Mouse (Mus musculus): ENCODE results near the gene 2610001J05Rik. TPM values are rescaled to one million over a fixed set of nuclear protein-coding genes. Genes with fewer than 3 reads are reported as not detected.
"Not testable (repeated sequence)": the region's sequence is repeated elsewhere in the genome, so short reads cannot be mapped to it uniquely, and the experiment has no call there.

Gene 2610001J05Rik
- polyA plus RNA-seq, 1 experiment: 41.8 TPM

GRCm38 (mm10) chr6:13860596-13860995 lies 10.7 kb downstream of the 2610001J05Rik start:
- H3K27me3 ChIP-seq (replicated peaks): no peaks in the 10 kb centered on the region
- no peak for TF ChIP-seq GATA1 (IDR thresholded peaks at IDR 0.05; ENCODE audit: borderline replicate concordance, low read length)
- TF ChIP-seq FLI1 (IDR thresholded peaks at IDR 0.05; ENCODE audit: low read length): no peak

GRCm38 (mm10) chr6:13859877-13860585 lies 11.3 kb downstream of the 2610001J05Rik start:
- Histone ChIP-seq H3K27me3 (replicated peaks) (no peaks in the 10 kb centered on the region), H3K4me1 (no peaks in the 10 kb centered on the region), H3K36me3 (replicated peaks; ENCODE audit: low read length) (no peaks in the 10 kb centered on the region), H3K4me3 (replicated peaks) (no peak overlapping the region), H3K9me3 (no peaks in the 10 kb centered on the region)
- no peak for TF ChIP-seq GATA1 (IDR thresholded peaks at IDR 0.05; ENCODE audit: borderline replicate concordance, low read length)
- TF ChIP-seq FLI1 (IDR thresholded peaks at IDR 0.05; ENCODE audit: low read length): no peak

More at GRCm38 (mm10) chr6:13860596-13860995, 10.7 kb downstream of the 2610001J05Rik start:
- Histone ChIP-seq H3K4me3 (replicated peaks) (no peak overlapping the region), H3K36me3 (replicated peaks; ENCODE audit: low read length) (no peaks in the 10 kb centered on the region), H3K4me1 (no peaks in the 10 kb centered on the region), H3K9me3 (no peaks in the 10 kb centered on the region)

DNA sequence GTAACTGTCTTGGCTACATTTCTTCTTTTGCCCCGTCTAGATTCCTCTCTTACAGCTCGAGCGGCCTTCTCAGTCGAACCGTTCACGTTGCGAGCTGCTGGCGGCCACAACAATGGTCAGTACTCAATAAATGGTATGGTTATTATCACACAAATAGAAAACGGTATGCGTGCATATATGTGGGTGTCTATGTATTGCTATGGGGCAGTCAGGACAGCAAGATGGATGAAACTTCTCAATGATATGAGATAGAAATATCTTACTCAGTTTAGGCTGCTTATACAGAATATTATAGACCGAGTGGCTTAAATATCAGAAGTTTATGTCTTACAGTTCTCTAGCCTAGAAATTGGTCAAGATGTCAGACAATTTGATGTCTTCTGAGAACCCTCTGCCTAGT lies 17.1 kb downstream of the 2610001J05Rik start:
- TF ChIP-seq GATA1 (IDR thresholded peaks at IDR 0.05; ENCODE audit: borderline replicate concordance, low read length) (no peak), FLI1 (IDR thresholded peaks at IDR 0.05; ENCODE audit: low read length) (no peak)
- no peaks in the 10 kb centered on the region for H3K27me3 ChIP-seq (replicated peaks)

GRCm38 (mm10) chr6:13853244-13853643 lies 18.1 kb downstream of the 2610001J05Rik start:
- H3K4me1 ChIP-seq: no peaks in the 10 kb centered on the region
- H3K4me3 ChIP-seq (replicated peaks): no peak overlapping the region
- H3K27me3 ChIP-seq (replicated peaks): no peaks in the 10 kb centered on the region
- no peaks in the 10 kb centered on the region for H3K9me3 ChIP-seq
- TF ChIP-seq GATA1 (IDR thresholded peaks at IDR 0.05; ENCODE audit: borderline replicate concordance, low read length) (no peak), FLI1 (IDR thresholded peaks at IDR 0.05; ENCODE audit: low read length) (no peak)
- H3K36me3 ChIP-seq (replicated peaks; ENCODE audit: low read length): no peaks in the 10 kb centered on the region

More for the DNA sequence above, 17.1 kb downstream of the 2610001J05Rik start:
- Histone ChIP-seq H3K4me1 (no peaks in the 10 kb centered on the region), H3K9me3 (no peaks in the 10 kb centered on the region), H3K4me3 (replicated peaks) (no peak overlapping the region), H3K36me3 (replicated peaks; ENCODE audit: low read length) (no peaks in the 10 kb centered on the region)

DNA sequence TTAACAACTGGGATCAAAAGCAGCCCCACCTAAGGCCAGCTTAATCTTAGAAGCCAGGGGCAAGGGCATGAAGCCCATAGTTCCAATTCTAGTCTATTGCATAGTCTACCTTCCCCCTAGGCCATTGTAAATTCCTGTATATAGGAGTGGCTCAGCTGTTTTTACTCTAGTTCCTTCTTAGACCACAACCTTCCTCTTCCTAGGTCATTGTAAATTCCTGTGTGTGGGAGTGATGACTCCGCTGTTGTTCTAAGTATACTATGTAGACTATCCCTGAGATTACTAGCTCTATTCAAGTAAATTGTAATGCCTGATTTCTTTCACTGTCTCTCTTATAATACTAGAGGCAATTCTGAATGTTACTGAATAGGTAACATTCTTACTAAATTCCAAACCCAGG lies 25.3 kb downstream of the 2610001J05Rik start:
- not testable (repeated sequence) for H3K4me3 ChIP-seq (replicated peaks); H3K36me3 ChIP-seq (replicated peaks; ENCODE audit: low read length); H3K4me1 ChIP-seq; H3K27me3 ChIP-seq (replicated peaks); H3K9me3 ChIP-seq

DNA sequence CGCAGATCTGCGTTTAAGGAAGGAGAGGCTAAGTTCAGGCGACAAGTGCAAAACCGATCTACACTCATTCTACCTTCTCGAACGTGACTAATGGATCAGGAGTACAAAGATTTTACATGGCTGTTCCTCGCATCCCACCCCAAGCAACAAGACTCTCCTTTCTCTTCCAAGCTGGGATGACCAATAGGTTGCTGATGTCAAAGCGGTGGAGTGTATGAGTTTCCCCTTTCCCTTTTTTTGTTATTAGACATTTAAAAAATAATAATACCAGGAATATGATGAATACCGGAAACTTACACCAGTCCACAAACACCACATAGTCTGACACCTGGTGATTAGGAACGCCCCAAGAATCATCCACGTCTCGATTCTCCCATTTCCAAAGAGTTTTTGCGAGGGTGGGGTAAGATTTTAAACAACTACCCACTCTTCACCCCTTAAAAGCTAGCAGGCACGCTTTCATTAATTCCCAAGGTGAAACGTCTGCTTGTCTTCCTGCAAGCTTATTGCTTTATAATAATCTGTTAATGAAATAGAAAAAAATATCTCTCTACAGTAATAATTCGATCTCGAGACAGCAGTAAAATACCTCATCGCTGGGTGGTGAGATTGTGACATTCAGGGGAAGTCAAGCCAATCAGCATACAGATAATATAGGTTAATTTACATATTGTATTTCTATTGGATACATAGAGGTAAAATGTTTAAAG lies 31.8 kb downstream of the 2610001J05Rik start, which contains the start of gene Gpr85:
Gpr85 (minus strand) TSS at position 598 of the 710 bp plus-strand sequence.
- Histone ChIP-seq H3K9me3 (no peaks in the 10 kb centered on the region), H3K36me3 (replicated peaks; ENCODE audit: low read length) (no peaks in the 10 kb centered on the region), H3K4me3 (replicated peaks) (peak within 1 kb of the TSS; percentile 93), H3K4me1 (peaks cover 22% of the 10 kb centered on the region), H3K27me3 (replicated peaks) (peaks cover 26% of the 10 kb centered on the region)
- no peak for TF ChIP-seq FLI1 (IDR thresholded peaks at IDR 0.05; ENCODE audit: low read length)
- TF ChIP-seq GATA1 (IDR thresholded peaks at IDR 0.05; ENCODE audit: borderline replicate concordance, low read length): no peak

GRCm38 (mm10) chr6:13838677-13839344 lies 32.5 kb downstream of the 2610001J05Rik start:
- Histone ChIP-seq H3K4me1 (peaks cover 22% of the 10 kb centered on the region), H3K27me3 (replicated peaks) (peaks cover 26% of the 10 kb centered on the region), H3K4me3 (replicated peaks) (peak overlapping the region; percentile 93), H3K36me3 (replicated peaks; ENCODE audit: low read length) (no peaks in the 10 kb centered on the region), H3K9me3 (no peaks in the 10 kb centered on the region)
- TF ChIP-seq FLI1 (IDR thresholded peaks at IDR 0.05; ENCODE audit: low read length): no peak
- TF ChIP-seq GATA1 (IDR thresholded peaks at IDR 0.05; ENCODE audit: borderline replicate concordance, low read length): no peak

DNA sequence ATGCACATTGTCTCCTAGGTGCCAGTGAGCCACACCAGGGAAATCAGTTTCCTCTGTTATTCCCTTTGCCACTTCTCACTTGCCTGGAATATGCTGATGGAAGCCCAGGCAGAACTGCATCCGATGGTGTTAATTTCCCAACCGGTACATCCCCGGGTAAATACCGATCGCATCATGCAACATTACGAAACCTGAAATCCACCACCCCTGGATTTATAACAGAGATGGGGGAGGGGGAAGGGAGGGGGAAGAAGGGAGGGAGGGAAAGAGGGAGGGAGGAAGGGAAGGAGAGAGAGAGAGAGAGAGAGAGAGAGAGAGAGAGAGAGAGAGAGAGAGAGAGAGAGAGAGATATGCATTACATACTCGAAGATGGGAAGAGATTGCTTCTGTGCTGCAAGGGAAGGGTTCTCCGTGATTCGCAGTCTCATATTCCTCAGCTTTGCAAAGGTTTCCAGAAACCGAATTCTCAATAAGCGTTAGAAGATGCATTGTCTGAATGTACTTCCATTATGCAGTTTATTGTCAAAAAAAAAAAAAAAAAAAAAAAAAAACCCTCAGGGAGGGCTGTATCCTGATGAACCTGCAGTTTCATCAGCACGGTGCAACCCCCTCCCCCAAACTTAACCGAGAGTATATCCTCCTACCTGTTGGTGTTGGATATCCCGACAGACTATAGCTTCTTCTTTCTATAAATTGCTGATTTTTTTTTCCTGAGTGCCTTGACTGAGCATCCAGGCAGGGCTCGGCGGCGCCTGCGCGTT lies 33.2 kb downstream of the 2610001J05Rik start:
- H3K4me1 ChIP-seq: peaks cover 22% of the 10 kb centered on the region
- TF ChIP-seq GATA1 (IDR thresholded peaks at IDR 0.05; ENCODE audit: borderline replicate concordance, low read length) (no peak), FLI1 (IDR thresholded peaks at IDR 0.05; ENCODE audit: low read length) (no peak)
- H3K4me3 ChIP-seq (replicated peaks): peak overlapping the region; percentile 93
- peaks cover 26% of the 10 kb centered on the region for H3K27me3 ChIP-seq (replicated peaks)
- no peaks in the 10 kb centered on the region for H3K36me3 ChIP-seq (replicated peaks; ENCODE audit: low read length)
- H3K9me3 ChIP-seq: no peaks in the 10 kb centered on the region

DNA sequence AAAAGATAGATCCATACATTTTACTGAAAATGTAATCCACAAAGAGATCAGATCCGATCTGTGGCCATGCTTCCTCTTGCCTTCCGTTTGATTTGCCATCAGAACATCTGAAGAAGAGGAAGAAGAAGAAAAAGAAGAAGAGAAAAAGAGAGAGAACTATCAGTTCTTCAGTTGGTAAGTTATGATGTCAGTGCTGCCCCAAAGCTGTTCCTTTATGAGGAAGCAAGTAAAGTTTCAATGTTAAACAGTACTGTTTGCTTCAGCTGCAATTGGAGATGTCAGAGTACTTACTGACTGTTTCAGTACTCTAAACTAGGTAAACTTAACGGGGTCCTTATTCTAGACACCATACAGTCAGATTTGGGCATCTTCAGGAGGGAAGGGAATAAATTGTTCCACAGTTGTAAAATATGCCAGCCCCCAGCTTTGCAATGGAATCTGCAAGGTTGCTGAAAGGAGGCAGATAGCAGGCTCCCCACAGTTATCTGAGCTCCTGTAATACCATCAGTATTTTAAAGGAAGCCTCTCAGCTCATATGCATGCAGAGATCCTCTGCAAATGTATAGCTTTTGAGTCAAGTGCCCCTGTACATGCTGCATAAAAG lies 34.2 kb downstream of the 2610001J05Rik start:
- no peaks in the 10 kb centered on the region for H3K36me3 ChIP-seq (replicated peaks; ENCODE audit: low read length)
- no peaks in the 10 kb centered on the region for H3K9me3 ChIP-seq
- H3K4me1 ChIP-seq: peaks cover 22% of the 10 kb centered on the region
- no peak overlapping the region for H3K4me3 ChIP-seq (replicated peaks)
- peaks cover 26% of the 10 kb centered on the region for H3K27me3 ChIP-seq (replicated peaks)
- TF ChIP-seq GATA1 (IDR thresholded peaks at IDR 0.05; ENCODE audit: borderline replicate concordance, low read length) (no peak), FLI1 (IDR thresholded peaks at IDR 0.05; ENCODE audit: low read length) (no peak)
